Mouse (Mus musculus): ENCODE measurements at regions not wholly inside any gene's neighbourhood (a gene's known extent, or its start where the extent isn't known, plus 50 kb on each side); places are given as distances from the start of the nearest gene placed in this dataset.

DNA sequence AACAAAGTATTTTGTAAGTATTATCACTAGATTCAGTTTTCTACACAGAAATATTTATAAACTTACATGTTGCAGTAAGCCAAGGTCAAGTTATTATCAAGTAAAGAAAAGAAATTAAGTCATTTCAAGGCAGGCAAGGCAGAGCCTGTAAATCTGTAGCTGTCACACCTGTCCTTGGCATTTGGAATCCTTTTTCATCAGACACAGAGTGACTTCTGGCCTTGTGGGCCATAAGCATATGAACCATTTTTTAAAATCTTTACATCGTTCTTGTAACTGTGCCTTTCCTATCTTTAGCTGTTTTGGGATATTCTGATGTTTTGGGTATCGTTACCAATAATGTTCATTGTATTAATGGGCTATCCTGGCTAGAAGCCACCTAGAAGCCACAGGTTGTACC, 76.7 kb upstream of the Frmd4a start:
- peak; percentile 50 for DNase-seq

- DNase-seq = peak; percentile 52 to 54
Observed at GRCm38 (mm10) chr2:3941496-3941895, 76.0 kb upstream of the Frmd4a start.

GRCm38 (mm10) chr2:3947432-3947831, 70.1 kb upstream of the Frmd4a start:
- DNase-seq = no peak

GRCm38 (mm10) chr2:3948331-3948730, 69.2 kb upstream of the Frmd4a start:
- no peak for DNase-seq

DNA sequence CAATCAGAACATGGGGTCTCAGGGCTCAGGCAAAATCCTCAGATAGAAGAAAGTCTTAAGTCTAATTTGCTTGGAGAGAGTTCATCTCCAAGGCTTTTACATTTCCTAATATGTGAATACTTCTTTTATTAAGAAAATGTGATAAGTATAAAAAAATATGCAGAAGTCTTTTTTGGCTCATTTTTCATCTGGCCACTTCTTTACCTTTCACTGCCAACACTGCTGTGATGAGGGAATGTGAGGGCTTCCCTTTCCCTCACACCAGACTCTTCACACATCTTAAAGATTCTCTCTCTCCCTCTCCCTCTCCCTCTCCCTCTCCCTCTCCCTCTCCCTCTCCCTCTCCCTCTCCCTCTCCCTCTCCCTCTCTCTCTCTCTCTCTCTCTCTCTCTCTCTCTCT, 60.0 kb upstream of the Frmd4a start:
- DNase-seq = no peak

DNA sequence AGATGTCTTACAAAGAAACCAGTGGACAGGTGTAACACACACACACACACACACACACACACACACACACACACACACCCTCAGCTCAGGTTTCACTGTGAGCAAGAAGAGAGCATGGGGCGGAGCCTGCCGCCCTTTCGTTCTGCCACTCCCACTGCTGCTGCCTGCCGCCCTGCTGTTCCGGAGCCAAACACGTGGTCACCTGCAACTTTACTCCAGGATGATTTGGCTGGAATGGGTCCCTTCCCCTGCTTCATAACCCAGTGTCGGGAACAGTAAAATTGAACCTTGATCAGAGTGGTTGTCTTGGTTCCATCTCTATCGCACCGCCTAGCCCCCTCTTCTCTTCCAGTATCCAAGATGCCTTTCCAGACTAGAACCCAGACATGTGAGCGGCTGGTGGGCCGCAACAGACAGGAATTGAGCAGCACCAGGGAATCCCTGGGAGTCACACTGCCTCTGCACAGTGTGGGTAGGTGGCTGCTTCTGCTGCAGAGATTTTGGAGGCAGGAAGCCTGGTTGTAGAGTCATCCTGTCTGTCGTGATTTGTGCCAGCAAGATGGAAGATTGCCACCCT, 59.4 kb upstream of the Frmd4a start:
- DNase-seq = peak; percentile 67 to 76

GRCm38 (mm10) chr2:3958711-3959110, 58.8 kb upstream of the Frmd4a start:
- DNase-seq = no peak

GRCm38 (mm10) chr2:3959181-3959580, 58.3 kb upstream of the Frmd4a start:
- DNase-seq = no peak

- no peak for DNase-seq
Observed at GRCm38 (mm10) chr2:3960213-3960612, 57.3 kb upstream of the Frmd4a start.

GRCm38 (mm10) chr2:3964351-3964750, 53.2 kb upstream of the Frmd4a start:
- DNase-seq = no peak

Data from adrenal gland, postnatal 36 days (tissue).